Mouse (Mus musculus) erythroblast, embryonic 14.5 days (primary cell): ENCODE data around the gene Egln1.

Experiments used
- GATA1 ChIP-seq: IDR thresholded peaks from 2 replicates; pipeline ENCODE4 v1.6.1; 2012; ENCODE audit warnings: low read length, inconsistent platforms, mixed read lengths
- TAL1 ChIP-seq: IDR thresholded peaks from 3 replicates; pipeline ENCODE4 v1.6.1; 2012; ENCODE audit warnings: low read length, inconsistent platforms, mixed read lengths

- TF ChIP-seq GATA1: no peak
- TF ChIP-seq TAL1: no peak
Observed at GRCm38 (mm10) chr8:124929006-124929405, 20.1 kb downstream of the Egln1 start.
